Mouse (Mus musculus) A20 (cell line): ENCODE measurements around the gene Rab11fip3.

ENCODE experiments used
- DNase-seq: peaks from one replicate; pipeline ENCODE4 v3.0.0-alpha.2; 2011; ENCODE audit warnings: low read depth, low spot score

Gene Rab11fip3

GRCm38 (mm10) chr17:26087059-26087564 lies 17.8 kb upstream of the Rab11fip3 start:
- no peak for DNase-seq

GRCm38 (mm10) chr17:26080867-26081266 lies 11.5 kb upstream of the Rab11fip3 start:
- DNase-seq: no peak

DNA sequence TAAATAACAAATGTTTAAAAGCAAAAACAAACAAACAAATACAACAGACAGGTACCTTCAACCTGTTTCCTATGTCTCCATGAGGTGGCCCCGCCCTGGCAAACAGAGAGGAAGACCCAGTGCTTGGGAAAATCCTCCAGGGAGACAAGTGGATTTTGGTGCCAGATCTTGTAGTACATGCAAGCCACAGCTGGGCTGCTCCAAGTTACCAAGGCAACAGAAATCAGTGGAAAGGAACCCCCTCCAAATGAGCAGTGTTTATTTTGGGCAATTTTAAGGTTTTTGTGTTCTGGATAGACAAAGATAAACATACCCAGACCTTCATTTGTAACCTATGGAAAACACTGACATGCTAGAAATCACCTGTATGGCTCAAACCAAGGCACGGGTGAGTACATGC lies 9.5 kb upstream of the Rab11fip3 start:
- DNase-seq: no peak

GRCm38 (mm10) chr17:26075246-26075645 lies 5.9 kb upstream of the Rab11fip3 start:
- DNase-seq: no peak

- DNase-seq: no peak
These were observed 781 bp upstream of the Rab11fip3 start for GRCm38 (mm10) chr17:26070136-26070535.

DNA sequence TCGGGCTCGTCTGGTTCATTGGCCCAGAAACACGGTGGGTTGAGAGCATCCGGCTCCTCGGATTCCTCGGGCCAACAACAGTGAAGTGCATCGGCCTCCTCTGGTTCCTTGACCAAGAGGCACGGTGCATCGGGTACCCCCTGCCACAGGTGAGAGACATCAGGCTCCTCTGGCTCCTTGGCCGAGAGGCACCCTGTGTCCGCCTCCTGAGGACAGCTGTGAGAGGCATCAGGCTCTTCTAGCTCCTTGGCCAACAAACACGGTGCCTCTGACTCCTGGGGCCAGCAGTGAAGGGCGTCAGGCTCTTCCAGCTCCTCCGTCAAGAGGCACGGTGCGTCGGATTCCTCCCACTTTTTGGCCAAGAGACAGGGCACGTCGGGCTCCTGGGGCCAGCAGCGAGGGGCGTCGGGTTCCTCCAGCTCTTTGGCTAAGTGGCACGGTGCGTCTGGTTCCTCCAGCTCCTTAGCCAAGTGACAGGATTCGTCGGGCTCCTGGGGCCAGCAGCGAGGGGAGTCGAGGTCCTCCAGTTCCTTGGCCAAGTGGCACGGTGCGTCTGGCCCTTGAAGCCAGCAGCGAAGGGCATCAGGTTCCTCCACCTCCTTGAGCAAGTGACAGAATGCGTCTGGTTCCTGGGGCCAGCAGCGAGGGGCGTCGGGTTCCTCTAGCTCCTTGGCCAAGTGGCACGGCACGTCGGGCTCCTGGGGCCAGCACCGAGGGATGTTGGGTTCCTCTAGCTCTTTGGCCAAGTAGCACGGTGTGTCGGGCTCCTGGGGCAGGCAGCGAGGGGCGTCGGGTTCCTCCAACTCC lies 1.1 kb downstream of the Rab11fip3 start:
- DNase-seq: no peak

- peak; percentile 21 for DNase-seq
These were observed 2.8 kb downstream of the Rab11fip3 start for GRCm38 (mm10) chr17:26066488-26067020.

DNA sequence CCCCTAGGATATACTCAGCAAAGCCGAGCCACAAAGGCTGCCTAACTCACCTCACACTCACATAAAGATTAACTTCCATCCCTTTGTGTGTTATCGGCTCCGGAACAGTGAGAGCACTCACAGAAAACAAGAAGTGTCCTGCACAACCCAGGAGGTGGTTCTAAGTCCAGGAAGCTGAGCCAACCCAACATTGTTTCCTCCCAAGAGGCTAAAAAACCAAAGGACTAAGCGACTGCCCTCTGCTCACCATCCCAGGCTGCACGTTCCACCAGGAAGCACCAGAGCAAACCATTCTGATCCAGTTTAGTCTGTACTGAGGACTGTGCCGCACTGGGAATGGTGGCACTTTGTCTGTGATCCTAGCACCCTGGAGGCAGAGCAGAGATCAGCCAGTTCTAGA lies 4.4 kb downstream of the Rab11fip3 start:
- DNase-seq: no peak

- no peak for DNase-seq
These were observed 11.4 kb downstream of the Rab11fip3 start for GRCm38 (mm10) chr17:26057787-26058567.

GRCm38 (mm10) chr17:26057278-26057677 lies 12.1 kb downstream of the Rab11fip3 start:
- DNase-seq: no peak

DNA sequence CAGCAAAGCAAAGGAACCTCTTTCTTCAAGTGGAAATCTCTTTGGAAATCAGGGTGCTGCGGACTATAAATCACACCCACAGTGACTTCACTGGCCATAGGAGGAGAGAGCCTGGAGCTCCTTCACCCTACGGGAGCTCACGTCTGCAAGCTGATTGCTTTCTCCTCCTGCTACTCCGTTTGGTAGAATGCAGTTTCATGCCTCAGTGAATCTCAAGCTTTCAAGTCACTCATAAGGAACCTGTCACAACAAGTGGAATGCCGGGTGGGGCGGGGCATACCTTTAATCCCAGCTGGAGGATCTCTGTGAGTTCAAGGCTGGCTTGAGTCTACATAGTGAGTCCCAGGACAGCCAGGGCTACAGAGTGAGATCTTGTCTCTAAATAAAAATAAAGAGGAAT lies 14.2 kb downstream of the Rab11fip3 start:
- no peak for DNase-seq

DNA sequence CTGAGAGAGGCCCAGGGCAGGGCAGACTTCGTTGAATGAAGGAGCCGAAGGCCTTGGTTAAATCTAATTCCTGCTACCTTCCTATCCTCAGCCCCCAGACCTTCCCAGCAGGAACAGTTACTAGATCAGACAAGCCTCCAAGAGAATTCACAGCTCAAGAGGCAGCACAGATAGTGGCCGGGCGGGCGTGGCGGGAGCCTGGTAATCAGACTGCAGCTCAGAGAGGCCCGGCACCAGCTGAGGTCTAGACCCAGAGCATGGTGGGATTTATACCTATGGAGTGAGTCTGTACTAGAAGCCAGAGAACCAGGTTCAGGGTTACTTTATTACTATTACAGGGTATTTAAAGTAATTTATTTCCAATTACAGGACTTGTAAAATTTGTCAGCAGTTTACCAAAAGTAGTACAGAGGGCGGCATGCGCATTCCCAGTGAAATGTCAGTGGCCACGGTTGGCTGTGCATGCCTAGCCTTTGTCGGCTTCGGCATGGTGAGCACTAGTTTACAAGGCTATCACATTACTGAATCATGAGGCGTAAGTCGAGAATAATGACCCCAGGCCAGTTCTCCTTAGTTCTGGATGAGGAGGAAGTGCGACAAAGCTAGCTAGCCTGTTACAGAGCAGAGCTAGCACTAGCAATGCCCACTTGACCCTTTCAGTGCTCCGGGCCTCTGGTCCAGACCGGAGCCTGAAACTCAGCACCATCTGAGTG lies 15.1 kb downstream of the Rab11fip3 start:
- DNase-seq: no peak

DNA sequence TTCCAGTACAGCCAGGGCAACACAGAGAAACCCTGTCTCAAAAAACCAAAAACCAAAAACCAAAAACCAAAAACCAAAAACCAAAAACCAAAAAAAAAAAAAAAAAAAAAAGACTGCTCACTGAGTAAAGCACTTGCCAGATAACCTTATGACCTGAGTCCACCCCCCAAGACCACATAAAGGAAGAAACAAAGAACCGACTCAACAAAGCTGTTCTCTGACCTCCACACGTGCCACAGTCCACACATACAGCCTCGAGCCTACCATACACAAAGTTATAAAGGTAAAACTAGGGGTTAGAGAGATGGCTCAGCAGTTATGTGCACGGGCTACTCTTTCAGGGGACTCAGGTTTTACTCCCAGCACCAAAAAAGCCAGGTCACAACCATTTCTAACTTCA lies 16.6 kb downstream of the Rab11fip3 start:
- DNase-seq: no peak

DNA sequence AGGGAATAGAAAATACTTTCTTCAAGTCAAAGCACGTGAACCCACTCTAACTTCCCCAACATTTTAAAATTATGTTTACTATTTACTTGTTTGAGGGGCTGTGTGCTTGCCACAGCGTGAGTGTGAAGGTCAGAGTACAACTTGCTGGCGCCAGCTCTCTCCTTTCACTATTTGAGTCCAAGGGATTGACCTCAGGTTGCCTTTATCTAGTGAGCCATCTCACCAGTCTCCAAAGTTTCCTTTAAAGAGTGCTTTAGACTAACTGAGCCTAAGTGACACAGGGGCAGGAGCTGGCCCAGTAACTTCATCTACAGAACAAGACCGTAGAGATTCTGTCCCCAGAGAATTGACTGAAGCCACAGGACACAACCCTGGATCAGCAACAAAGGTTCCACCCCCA lies 17.3 kb downstream of the Rab11fip3 start:
- DNase-seq: no peak

- DNase-seq: peak; percentile 64
These were observed 21.2 kb downstream of the Rab11fip3 start for GRCm38 (mm10) chr17:26048118-26048517.

DNA sequence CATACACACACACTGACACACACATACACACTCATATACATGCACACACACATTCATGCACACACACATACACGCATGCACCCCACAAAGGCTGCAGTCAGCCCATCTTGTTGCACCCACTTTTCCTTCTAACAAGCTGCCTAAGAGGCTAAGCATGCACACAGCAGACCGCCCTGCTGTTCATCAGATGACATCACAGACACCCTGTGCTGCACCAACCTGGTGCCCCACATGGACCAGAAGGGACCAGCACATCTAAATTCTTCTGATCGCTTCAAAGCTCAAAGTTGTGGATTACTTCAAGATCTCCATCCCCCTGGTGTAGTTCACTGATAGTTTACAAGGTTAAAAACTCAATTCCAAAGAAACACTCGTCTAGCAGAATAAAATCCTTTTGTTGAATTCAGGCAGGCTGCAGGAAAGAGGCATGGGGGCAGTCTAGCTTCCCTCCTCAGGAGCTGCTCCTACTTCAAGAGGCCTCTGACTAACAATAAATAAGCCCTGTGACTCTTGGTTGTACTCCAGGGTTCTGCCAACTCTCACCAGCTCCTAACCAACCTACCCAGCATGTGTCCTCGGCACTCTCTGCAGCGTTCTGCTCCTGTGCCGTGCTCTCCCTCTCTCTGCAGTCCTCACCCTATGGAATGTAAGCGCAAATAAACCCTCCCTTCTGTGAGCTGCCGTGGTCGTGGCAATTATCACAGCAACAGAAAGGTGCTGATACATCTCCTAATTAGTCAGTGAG lies 22.9 kb downstream of the Rab11fip3 start:
- DNase-seq: no peak

GRCm38 (mm10) chr17:26045285-26045684 lies 24.1 kb downstream of the Rab11fip3 start:
- no peak for DNase-seq

DNA sequence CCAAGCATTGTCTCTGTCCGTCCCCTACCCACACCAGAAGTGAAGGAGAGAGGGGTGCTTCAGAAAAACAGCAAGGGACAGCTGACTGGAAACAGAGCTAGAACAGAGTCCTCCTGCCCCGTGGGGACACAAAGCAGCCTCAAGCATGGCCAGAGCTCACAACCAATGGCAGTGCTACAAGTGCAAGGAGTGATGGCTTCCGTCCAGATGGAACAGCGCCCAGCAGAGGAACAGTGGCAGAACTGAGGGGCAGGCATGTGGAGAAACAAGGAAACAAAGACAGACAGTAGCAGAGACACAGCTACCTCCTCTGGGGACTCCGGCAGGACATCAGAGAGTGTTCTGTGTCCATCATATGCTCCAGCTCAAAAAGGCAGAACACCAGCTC lies 26.1 kb downstream of the Rab11fip3 start:
- DNase-seq: no peak

GRCm38 (mm10) chr17:26042599-26043248 lies 26.6 kb downstream of the Rab11fip3 start:
- no peak for DNase-seq

GRCm38 (mm10) chr17:26041111-26041802 lies 28.1 kb downstream of the Rab11fip3 start:
- DNase-seq: peak; percentile 80
